8 mouse cellular contexts compared by ENCODE assay signal in the genomic region with DNA sequence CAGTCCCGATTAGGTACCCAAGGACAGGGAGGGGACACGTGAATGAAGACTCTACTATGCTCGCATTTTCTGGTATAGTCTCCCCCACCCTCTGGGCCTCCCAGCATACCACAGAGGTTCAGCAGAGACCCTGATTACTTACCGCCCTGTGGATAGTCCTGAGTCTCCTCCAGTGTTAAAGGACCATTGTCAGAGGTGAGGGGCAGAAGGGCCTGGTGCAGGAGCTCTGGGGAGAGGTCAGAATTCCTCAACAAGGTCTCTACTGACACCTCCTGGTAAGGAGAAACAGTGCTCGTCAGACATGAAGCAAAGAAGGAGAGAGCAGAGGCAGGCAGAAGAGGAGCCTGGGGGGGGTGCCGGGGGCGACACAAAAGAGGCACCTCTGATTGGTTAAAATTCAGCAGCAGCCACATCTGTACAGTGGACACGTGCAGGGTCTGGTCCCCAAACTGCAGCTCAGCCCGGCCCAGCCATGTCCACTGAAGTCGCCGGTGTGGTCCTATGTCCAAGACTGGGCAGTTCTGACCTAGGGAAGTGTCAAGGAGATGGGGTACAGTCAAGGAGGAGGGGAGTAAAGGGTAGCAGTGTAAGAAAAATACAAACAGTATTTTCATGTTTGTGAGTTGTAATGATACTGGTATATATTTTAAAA. TPM values are rescaled to one million over a fixed set of nuclear protein-coding genes. Genes with fewer than 3 reads are reported as not detected.
DNase-seq lines count a peak whose midpoint lies in the region; ATAC-seq and TF ChIP-seq lines count a peak whose summit lies in the region.

No protein-coding gene starts in this region.

- peak; percentile 32 for TF ChIP-seq CTCF in E14TG2a.4 (conservative IDR thresholded peaks at IDR 0.05; ENCODE audit: low read length)
- peak; percentile 63 for TF ChIP-seq CTCF in liver, postnatal 0 days (IDR thresholded peaks at IDR 0.05; ENCODE audit: low read depth)

- no peaks in the 10 kb centered on the region; the same call in 1 of the 2 replicates for H3K27me3 ChIP-seq in E14TG2a.4 (ENCODE audit: insufficient read depth, low read length)
- H3K27me3 ChIP-seq in forebrain, embryonic 12.5 days, result no peaks in the 10 kb centered on the region
- H3K27me3 ChIP-seq in liver, postnatal 0 days (ENCODE audit: insufficient read depth, low read length), result no peaks in the 10 kb centered on the region

- no peaks in the 10 kb centered on the region for H3K9me3 ChIP-seq in E14TG2a.4 (ENCODE audit: low read length)
- no peaks in the 10 kb centered on the region for H3K9me3 ChIP-seq in forebrain, embryonic 12.5 days
- no peaks in the 10 kb centered on the region for H3K9me3 ChIP-seq in liver, postnatal 0 days (ENCODE audit: low read length)

- H3K4me3 ChIP-seq in E14TG2a.4 (replicated peaks; ENCODE audit: low read length), result no peak overlapping the region
- no peak overlapping the region for H3K4me3 ChIP-seq in forebrain, embryonic 12.5 days (replicated peaks)
- H3K4me3 ChIP-seq in liver, postnatal 0 days (ENCODE audit: low read depth, low read length), result no peak overlapping the region

- TF ChIP-seq EP300 in liver, postnatal 0 days (IDR thresholded peaks at IDR 0.05; ENCODE audit: low read depth), result no peak

- WGBS in forebrain, embryonic 12.5 days, result 45% methylated on average over 11 of the region's 11 CpGs
- 55% methylated on average over 10 of the region's 11 CpGs for WGBS in liver, postnatal 0 days (ENCODE audit: insufficient replicate concordance)

- peak; percentile 38 to 59 for DNase-seq in heart, postnatal 10 days
- no peak for DNase-seq in heart, adult 9 months (ENCODE audit: low spot score in 2 of 2)
- DNase-seq in liver, postnatal 0 days, result no peak
- DNase-seq in urinary bladder, adult 2 months (ENCODE audit: low spot score), result no peak
- no peak for DNase-seq in frontal cortex, adult 2 months (ENCODE audit: extremely low spot score in 1 of 2, low spot score in 1 of 2)

- no peak overlapping the region for H3K9ac ChIP-seq in forebrain, embryonic 12.5 days
- no peak overlapping the region for H3K9ac ChIP-seq in liver, postnatal 0 days (replicated peaks)

- no peak overlapping the region for H3K27ac ChIP-seq in forebrain, embryonic 12.5 days
- H3K27ac ChIP-seq in liver, postnatal 0 days (ENCODE audit: low read depth), result no peak overlapping the region

- no peak overlapping the region for H3K4me2 ChIP-seq in forebrain, embryonic 12.5 days
- no peak overlapping the region for H3K4me2 ChIP-seq in liver, postnatal 0 days (ENCODE audit: low read depth, low read length)

- H3K36me3 ChIP-seq in E14TG2a.4 (ENCODE audit: insufficient read depth, low read length), result no peaks in the 10 kb centered on the region
- H3K36me3 ChIP-seq in forebrain, embryonic 12.5 days (replicated peaks), result no peaks in the 10 kb centered on the region
- no peaks in the 10 kb centered on the region for H3K36me3 ChIP-seq in liver, postnatal 0 days (replicated peaks; ENCODE audit: insufficient read depth, low read length)

- intact Hi-C loops in heart, postnatal 10 days (cut with DNase I), result loop anchor here (1.0 kb wide), 1 partner anchor 75 kb away; no protein-coding TSS in a partner anchor

- H3K4me1 ChIP-seq in E14TG2a.4 (replicated peaks; ENCODE audit: low read depth, low read length), result peaks cover 8% of the 10 kb centered on the region
- H3K4me1 ChIP-seq in forebrain, embryonic 12.5 days, result no peaks in the 10 kb centered on the region
- H3K4me1 ChIP-seq in liver, postnatal 0 days (ENCODE audit: insufficient read depth), result no peaks in the 10 kb centered on the region

- peak; percentile 23; the same call in 1 of the 2 replicates for ATAC-seq in forebrain, embryonic 12.5 days (ENCODE audit: low FRiP score)
- no peak for ATAC-seq in liver, postnatal 0 days
- ATAC-seq in CD4-positive, CD25-positive, alpha-beta regulatory T cell, adult 4 months, result no peak

RNA-seq across cellular contexts. Expression of a gene that starts 14.7 kb away (rescaled TPM):
- 1 to 10 TPM; 3.7 to 4.0 TPM for total RNA-seq in heart, postnatal 10 days (2021)
- 68.3 and 71.7 TPM in 2 replicates for polyA plus RNA-seq in forebrain, embryonic 12.5 days (2016; fragmentation: Nextera tagmentation; extraction: Ambion mirVana)
- 7.4 and 8.6 TPM in 2 replicates for polyA plus RNA-seq in liver, postnatal 0 days (2015; fragmentation: Nextera tagmentation; extraction: Ambion mirVana)
- polyA plus RNA-seq in urinary bladder, adult 2 months (2012; rRNA removed), result 6.1 and 7.0 TPM in 2 replicates
- 1 to 10 TPM; 6.4 to 6.9 TPM for polyA plus RNA-seq in CD4-positive, CD25-positive, alpha-beta regulatory T cell, adult 4 months (2017; shearing (Covaris generic))
- polyA plus RNA-seq in frontal cortex, adult 2 months (2012; rRNA removed), result 4.0 and 4.8 TPM in 2 replicates

RNA-seq across cellular contexts. Expression of a gene that starts 23.7 kb away (rescaled TPM):
- total RNA-seq in heart, postnatal 10 days (2021), result under 1 TPM; 0.40 to 0.48 TPM
- polyA plus RNA-seq in forebrain, embryonic 12.5 days (2016; fragmentation: Nextera tagmentation; extraction: Ambion mirVana), result 4.0 and 5.0 TPM in 2 replicates
- polyA plus RNA-seq in liver, postnatal 0 days (2015; fragmentation: Nextera tagmentation; extraction: Ambion mirVana), result not detected in 2 replicates
- polyA plus RNA-seq in urinary bladder, adult 2 months (2012; rRNA removed), result 0.06 and 0.07 TPM in 2 replicates
- polyA plus RNA-seq in CD4-positive, CD25-positive, alpha-beta regulatory T cell, adult 4 months (2017; shearing (Covaris generic)), result under 1 TPM; 0.24 to 0.55 TPM
- polyA plus RNA-seq in frontal cortex, adult 2 months (2012; rRNA removed), result 46.3 and 50.1 TPM in 2 replicates

RNA-seq across cellular contexts. Expression of a gene that starts 35.0 kb away (rescaled TPM):
- 10 to 100 TPM; 13.8 to 18.8 TPM for total RNA-seq in heart, postnatal 10 days (2021)
- 9.8 and 11.3 TPM in 2 replicates for polyA plus RNA-seq in forebrain, embryonic 12.5 days (2016; fragmentation: Nextera tagmentation; extraction: Ambion mirVana)
- polyA plus RNA-seq in liver, postnatal 0 days (2015; fragmentation: Nextera tagmentation; extraction: Ambion mirVana), result 1.0 and 1.3 TPM in 2 replicates
- 22.9 and 29.3 TPM in 2 replicates for polyA plus RNA-seq in urinary bladder, adult 2 months (2012; rRNA removed)
- 1 to 10 TPM; 4.2 to 5.6 TPM for polyA plus RNA-seq in CD4-positive, CD25-positive, alpha-beta regulatory T cell, adult 4 months (2017; shearing (Covaris generic))
- polyA plus RNA-seq in frontal cortex, adult 2 months (2012; rRNA removed), result 65.3 and 66.8 TPM in 2 replicates

RNA-seq across cellular contexts. Expression of a gene that starts 44.8 kb away (rescaled TPM):
- total RNA-seq in heart, postnatal 10 days (2021), result 100 to 1,000 TPM; 129 to 134 TPM
- polyA plus RNA-seq in forebrain, embryonic 12.5 days (2016; fragmentation: Nextera tagmentation; extraction: Ambion mirVana), result 5.0 TPM in 2 replicates
- polyA plus RNA-seq in liver, postnatal 0 days (2015; fragmentation: Nextera tagmentation; extraction: Ambion mirVana), result 1.3 and 1.9 TPM in 2 replicates
- polyA plus RNA-seq in urinary bladder, adult 2 months (2012; rRNA removed), result 122 and 145 TPM in 2 replicates
- 1 to 10 TPM; 7.3 to 8.2 TPM for polyA plus RNA-seq in CD4-positive, CD25-positive, alpha-beta regulatory T cell, adult 4 months (2017; shearing (Covaris generic))
- 74.8 and 82.0 TPM in 2 replicates for polyA plus RNA-seq in frontal cortex, adult 2 months (2012; rRNA removed)

Comparison
In these comparisons a context has a peak if more than half of its experiments do, and no peak if none do; other contexts are left out.
1. DNase-seq: peak in heart, postnatal 10 days (2 of 2); none in heart, adult 9 months (0 of 2), liver, postnatal 0 days (single experiment), urinary bladder, adult 2 months (single experiment) and frontal cortex, adult 2 months (0 of 2).